Mouse (Mus musculus): ENCODE measurements around the gene Tph1. TPM values are rescaled to one million over a fixed set of nuclear protein-coding genes. Genes with fewer than 3 reads are reported as not detected.

Gene Tph1
- polyA plus RNA-seq, 1 experiment from 2014 or later = 2.5 TPM

DNA sequence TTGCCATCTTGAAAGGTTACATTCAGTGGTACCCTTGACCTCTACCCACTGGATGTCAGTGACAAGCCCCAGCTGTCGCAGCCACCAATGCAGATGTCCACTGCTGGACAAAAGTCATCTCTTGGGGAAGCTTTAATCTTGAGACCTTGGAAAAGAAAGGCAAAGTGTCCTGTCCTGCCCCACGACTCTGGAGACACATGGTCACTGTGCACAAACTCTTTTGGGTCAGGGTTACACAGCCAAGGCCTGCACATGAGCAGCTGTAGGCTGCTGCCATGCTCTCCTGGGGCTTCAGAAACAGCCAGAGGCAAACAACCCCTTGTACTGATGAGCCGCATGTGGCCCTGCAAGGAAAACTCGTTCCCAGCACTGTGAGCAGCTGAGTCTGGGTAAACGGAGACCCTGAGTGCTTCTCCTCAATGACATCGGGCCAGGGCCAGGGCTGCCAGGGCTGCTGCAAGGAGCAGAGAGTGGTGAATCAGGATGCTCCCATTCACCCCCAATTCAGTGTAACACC, 59.9 kb downstream of the Tph1 start:
- no peak for ATAC-seq (ENCODE audit: insufficient number of reproducible peaks, low FRiP score, low TSS enrichment, low read depth)
- H3K9me3 ChIP-seq = no peaks in the 10 kb centered on the region
- H3K27ac ChIP-seq = no peak overlapping the region
- no peak overlapping the region for H3K4me2 ChIP-seq
- H3K36me3 ChIP-seq = no peaks in the 10 kb centered on the region
- H3K9ac ChIP-seq = no peak overlapping the region
- 69% methylated on average over 6 of the region's 6 CpGs for WGBS
- no peak overlapping the region for H3K4me3 ChIP-seq
- H3K4me1 ChIP-seq = peaks cover 17% of the 10 kb centered on the region
- no peaks in the 10 kb centered on the region for H3K27me3 ChIP-seq

DNA sequence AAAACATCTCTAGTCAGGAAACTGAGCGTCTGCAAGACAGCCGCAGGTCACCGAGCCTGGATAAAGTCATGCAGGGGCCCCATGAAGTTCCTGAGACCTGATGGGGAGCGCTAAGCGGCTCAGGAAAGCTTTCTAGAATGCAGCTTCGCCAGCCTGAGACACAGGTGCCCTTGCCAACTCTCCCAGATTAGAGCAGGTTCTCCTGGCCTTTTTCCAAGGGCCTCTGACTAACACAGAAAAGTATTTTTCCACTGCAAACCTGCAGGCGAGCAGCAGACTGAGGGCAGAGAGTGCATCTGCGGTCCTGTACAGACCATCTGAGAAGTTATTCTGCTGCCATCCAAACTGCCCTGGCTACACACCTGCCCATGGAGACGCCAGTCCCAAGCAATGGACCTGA, 60.4 kb downstream of the Tph1 start:
- H3K27me3 ChIP-seq = no peaks in the 10 kb centered on the region

DNA sequence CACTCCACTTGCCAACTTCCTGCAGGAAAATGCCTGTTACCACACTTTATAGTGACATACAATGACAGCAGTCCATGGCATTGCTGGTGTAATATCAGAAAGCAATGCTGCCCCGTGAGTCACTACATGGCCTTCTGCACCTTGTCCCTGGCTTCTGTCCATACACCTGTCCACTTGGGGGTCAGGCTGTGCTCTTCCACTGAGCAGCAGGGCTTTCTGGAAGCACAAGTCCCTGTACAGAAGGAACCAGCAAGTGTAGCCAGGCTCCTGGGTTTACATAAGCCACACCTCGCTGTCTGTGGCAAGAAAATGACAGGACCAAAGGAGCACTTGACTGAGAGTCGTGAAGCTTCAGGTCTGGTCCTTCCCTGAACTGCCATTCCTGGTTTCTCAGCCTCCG, 63.0 kb downstream of the Tph1 start:
- no peaks in the 10 kb centered on the region for H3K36me3 ChIP-seq
- no peak for ATAC-seq (ENCODE audit: insufficient number of reproducible peaks, low FRiP score, low TSS enrichment, low read depth)
- H3K9ac ChIP-seq = no peak overlapping the region
- no peak overlapping the region for H3K4me2 ChIP-seq
- WGBS = 90% methylated on average over 4 of the region's 4 CpGs
- no peak overlapping the region for H3K4me3 ChIP-seq
- no peaks in the 10 kb centered on the region for H3K9me3 ChIP-seq
- no peaks in the 10 kb centered on the region for H3K27me3 ChIP-seq
- peaks cover 16% of the 10 kb centered on the region for H3K4me1 ChIP-seq
- no peak overlapping the region for H3K27ac ChIP-seq

More for the DNA sequence above, 60.4 kb downstream of the Tph1 start:
- H3K4me3 ChIP-seq = no peak overlapping the region
- peaks cover 19% of the 10 kb centered on the region for H3K4me1 ChIP-seq
- no peak for ATAC-seq (ENCODE audit: insufficient number of reproducible peaks, low FRiP score, low TSS enrichment, low read depth)
- no peak overlapping the region for H3K4me2 ChIP-seq
- H3K9ac ChIP-seq = no peak overlapping the region
- 62% methylated on average over 9 of the region's 9 CpGs for WGBS
- H3K36me3 ChIP-seq = no peaks in the 10 kb centered on the region
- H3K27ac ChIP-seq = no peak overlapping the region
- H3K9me3 ChIP-seq = no peaks in the 10 kb centered on the region

DNA sequence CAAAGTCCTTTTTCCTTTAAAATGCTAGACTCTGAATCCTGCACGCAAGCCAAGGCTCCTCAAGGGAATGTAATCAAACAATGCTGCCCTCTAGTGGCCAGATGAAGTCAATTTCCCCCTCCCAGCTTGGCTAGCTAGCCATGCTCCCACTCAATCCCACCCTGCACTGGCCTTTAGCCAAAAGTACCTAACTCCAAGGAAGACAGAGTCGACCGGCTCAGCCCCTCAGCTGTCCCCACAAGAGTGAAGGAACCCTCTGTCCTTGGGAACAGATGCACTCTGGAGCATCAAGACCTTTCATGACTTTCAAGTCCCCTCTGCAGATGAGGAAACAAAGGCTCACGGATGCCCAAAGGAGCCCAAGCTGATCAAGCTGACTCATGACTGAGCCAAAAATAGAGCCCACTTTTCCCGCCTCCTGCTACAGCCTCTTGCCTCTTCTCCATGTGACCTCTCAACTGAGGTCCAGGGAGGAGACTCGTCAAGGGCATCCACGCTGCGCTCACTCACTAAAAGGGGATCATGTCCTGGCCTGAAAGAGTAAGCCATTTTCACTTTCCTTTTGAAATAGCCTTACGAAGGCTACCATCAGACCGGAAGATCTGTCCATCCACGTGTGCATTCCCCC, 64.8 kb downstream of the Tph1 start:
- Histone ChIP-seq H3K9ac (no peak overlapping the region), H3K4me3 (no peak overlapping the region), H3K4me2 (no peak overlapping the region), H3K4me1 (peaks cover 14% of the 10 kb centered on the region), H3K9me3 (no peaks in the 10 kb centered on the region), H3K27ac (no peak overlapping the region), H3K27me3 (no peaks in the 10 kb centered on the region), H3K36me3 (no peaks in the 10 kb centered on the region)
- 51% methylated on average over 11 of the region's 11 CpGs for WGBS
- no peak for ATAC-seq (ENCODE audit: insufficient number of reproducible peaks, low FRiP score, low TSS enrichment, low read depth)

DNA sequence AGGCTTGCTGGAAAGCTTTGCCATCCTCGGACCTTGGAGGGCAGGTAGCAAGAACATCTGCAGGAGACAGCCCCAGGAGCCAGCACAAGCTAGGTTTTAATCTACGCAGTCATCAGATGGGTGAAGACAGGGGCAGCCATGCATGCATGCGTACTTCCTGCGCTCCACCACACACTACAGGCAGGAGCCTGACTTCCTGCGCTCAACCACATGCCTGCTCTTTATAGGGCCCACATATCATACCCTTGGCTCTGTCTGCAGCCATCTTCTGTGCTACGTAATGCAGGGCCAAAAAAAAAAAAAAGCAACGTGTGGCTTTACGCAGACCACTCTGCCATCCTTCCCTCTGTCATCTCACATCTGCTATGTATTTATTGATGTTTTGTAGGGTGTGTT, 65.3 kb downstream of the Tph1 start:
- Histone ChIP-seq H3K27me3 (no peaks in the 10 kb centered on the region), H3K4me3 (no peak overlapping the region), H3K9ac (no peak overlapping the region), H3K4me2 (no peak overlapping the region), H3K4me1 (peaks cover 11% of the 10 kb centered on the region), H3K9me3 (no peaks in the 10 kb centered on the region), H3K27ac (no peak overlapping the region), H3K36me3 (no peaks in the 10 kb centered on the region)
- ATAC-seq (ENCODE audit: insufficient number of reproducible peaks, low FRiP score, low TSS enrichment, low read depth) = no peak
- 56% methylated on average over 8 of the region's 8 CpGs for WGBS

DNA sequence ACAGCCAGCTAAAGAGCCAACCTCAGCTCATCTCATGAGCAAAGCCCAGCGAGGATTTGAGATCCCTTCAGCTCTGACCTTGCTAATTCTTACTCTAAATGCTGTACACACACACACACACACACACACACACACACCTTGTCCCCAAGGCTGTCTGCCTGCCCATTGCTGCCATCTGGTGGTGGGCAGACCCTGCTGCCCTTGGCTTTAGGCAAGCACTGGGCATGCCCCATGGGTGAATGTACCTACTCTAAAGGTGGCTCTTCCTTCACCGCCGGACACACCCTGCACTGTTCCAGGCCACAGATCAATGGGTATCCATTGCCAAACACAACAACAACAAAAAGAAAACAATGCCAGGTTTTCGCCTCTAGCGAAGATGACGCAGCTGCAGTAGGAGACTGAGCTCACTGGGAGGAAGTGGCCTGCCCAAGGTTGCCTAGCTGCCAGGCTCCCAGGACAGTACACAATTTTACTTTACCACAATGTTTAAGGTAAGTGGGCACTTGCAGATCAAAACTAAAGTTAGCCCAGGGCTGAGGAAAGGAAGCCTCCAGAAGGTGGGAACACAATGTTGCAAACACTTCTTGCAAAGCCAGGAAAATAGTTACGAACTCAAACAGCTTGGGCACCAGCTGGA, 65.8 kb downstream of the Tph1 start:
- Histone ChIP-seq H3K9ac (no peak overlapping the region), H3K36me3 (no peaks in the 10 kb centered on the region), H3K4me2 (no peak overlapping the region), H3K4me1 (peaks cover 7% of the 10 kb centered on the region; the same call in 1 of the 2 replicates), H3K27me3 (no peaks in the 10 kb centered on the region), H3K9me3 (no peaks in the 10 kb centered on the region), H3K27ac (no peak overlapping the region), H3K4me3 (no peak overlapping the region)
- ATAC-seq (ENCODE audit: insufficient number of reproducible peaks, low FRiP score, low TSS enrichment, low read depth) = 0 out of 2 replicates have a peak, but pooled peaks have one; percentile 1
- 82% methylated on average over 7 of the region's 7 CpGs for WGBS

DNA sequence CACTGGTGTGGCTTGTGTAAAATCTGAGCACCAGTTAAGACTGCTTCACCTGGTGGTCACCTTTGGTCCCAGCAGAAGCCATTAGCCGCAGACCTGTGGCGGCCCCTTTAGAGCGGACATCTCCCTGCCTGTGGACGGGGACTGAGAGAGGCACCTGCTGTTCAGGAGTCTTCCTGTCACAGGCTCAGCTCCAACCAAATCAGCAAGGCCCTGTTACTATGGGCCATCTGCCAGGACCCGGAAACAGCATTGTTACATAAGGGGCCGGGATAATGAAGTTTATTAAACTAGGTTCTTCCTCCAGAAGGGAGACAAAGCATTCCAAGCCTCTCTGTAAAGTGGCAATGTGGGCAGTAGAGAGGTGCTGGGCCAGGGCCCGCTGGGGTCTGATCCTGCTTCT, 69.3 kb downstream of the Tph1 start:
- H3K9ac ChIP-seq = no peak overlapping the region
- WGBS = 81% methylated on average over 7 of the region's 7 CpGs
- no peaks in the 10 kb centered on the region for H3K27me3 ChIP-seq
- no peak overlapping the region for H3K4me2 ChIP-seq
- H3K27ac ChIP-seq = no peak overlapping the region
- no peak overlapping the region for H3K4me3 ChIP-seq
- H3K4me1 ChIP-seq = peaks cover 6% of the 10 kb centered on the region; the same call in 1 of the 2 replicates
- no peaks in the 10 kb centered on the region for H3K36me3 ChIP-seq
- ATAC-seq (ENCODE audit: insufficient number of reproducible peaks, low FRiP score, low TSS enrichment, low read depth) = no peak
- H3K9me3 ChIP-seq = no peaks in the 10 kb centered on the region

DNA sequence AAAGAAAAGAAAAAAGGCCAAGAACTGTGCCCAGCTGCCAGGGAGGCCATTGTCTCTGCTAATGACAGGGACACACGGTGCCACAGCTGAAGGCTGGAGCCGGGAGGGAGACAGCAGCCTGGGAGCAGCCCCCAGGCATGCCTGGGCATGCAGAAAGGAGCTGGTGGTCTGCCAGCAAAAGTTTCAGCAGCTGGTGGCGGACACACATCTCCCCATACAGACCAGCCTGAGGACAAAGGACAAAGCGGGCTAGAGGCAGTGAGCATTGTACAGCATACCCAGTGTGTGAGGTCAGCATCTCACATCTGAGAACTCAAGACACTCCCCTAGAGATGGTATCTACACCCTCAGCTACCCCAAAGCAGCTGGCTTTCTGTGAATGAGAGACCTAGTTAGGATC, 70.3 kb downstream of the Tph1 start:
- ATAC-seq (ENCODE audit: insufficient number of reproducible peaks, low FRiP score, low TSS enrichment, low read depth) = 0 out of 2 replicates have a peak, but pooled peaks have one; percentile 38
- Histone ChIP-seq H3K36me3 (no peaks in the 10 kb centered on the region), H3K4me3 (no peak overlapping the region), H3K4me2 (no peak overlapping the region), H3K27ac (no peak overlapping the region), H3K4me1 (0 out of 2 replicates have a peak, but pooled peaks cover 3% of the 10 kb centered on the region), H3K9me3 (no peaks in the 10 kb centered on the region), H3K27me3 (no peaks in the 10 kb centered on the region), H3K9ac (no peak overlapping the region)
- WGBS = 46% methylated on average over 4 of the region's 4 CpGs

DNA sequence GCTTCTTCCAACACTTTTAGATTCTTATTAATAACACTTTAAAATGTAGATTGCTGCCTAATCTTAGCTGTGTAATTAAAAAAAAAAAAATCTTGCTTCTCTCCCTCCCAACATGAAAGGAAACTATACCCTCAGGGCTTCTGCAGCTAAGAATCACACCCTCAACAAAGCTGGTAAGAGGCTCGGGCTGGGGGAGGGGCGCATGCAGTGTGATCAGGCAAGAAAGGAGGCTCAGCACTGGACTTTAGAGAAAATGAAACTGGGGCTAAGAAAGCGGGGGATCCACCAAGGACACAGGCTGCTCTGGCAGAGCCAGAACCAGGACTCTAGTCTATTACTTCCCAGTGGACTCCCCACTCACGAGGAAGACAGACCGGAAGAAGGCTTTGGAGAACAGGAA, 71.2 kb downstream of the Tph1 start:
- H3K4me3 ChIP-seq = no peak overlapping the region
- no peak overlapping the region for H3K4me2 ChIP-seq
- no peak overlapping the region for H3K9ac ChIP-seq
- H3K27me3 ChIP-seq = no peaks in the 10 kb centered on the region
- H3K4me1 ChIP-seq = 0 out of 2 replicates have a peak, but pooled peaks cover 3% of the 10 kb centered on the region
- 52% methylated on average over 5 of the region's 5 CpGs for WGBS
- ATAC-seq (ENCODE audit: insufficient number of reproducible peaks, low FRiP score, low TSS enrichment, low read depth) = no peak
- no peaks in the 10 kb centered on the region for H3K9me3 ChIP-seq
- no peaks in the 10 kb centered on the region for H3K36me3 ChIP-seq
- no peak overlapping the region for H3K27ac ChIP-seq

DNA sequence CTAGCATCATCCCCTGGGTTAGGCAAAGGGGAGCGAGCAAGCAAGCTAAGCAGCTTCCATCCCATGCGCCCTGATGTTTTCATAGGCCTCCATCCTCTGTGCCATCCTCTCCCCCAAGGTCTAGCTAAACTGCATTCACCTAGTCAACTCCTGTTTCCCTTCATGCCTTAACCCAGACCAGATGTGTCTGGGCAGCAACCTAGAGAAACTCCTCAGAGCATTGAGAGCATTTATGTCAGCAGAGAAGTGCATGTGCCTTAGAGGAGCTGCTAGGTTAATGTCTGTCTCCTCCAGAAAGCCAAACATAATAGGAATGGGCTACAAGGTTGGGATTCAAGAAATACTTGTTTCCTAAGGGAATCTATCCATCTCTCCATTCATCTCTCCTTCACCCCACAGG, 75.3 kb downstream of the Tph1 start:
- Histone ChIP-seq H3K4me1 (0 out of 2 replicates have a peak, but pooled peaks cover 1% of the 10 kb centered on the region), H3K27ac (no peak overlapping the region), H3K27me3 (no peaks in the 10 kb centered on the region), H3K9ac (no peak overlapping the region), H3K36me3 (no peaks in the 10 kb centered on the region), H3K9me3 (no peaks in the 10 kb centered on the region), H3K4me2 (no peak overlapping the region), H3K4me3 (no peak overlapping the region)
- WGBS = 92% methylated on average over 2 of the region's 2 CpGs
- no peak for ATAC-seq (ENCODE audit: insufficient number of reproducible peaks, low FRiP score, low TSS enrichment, low read depth)
